Mouse (Mus musculus) stomach, adult 2 months (tissue): ENCODE results near the gene Map3k15. TPM values are rescaled to one million over a fixed set of nuclear protein-coding genes. Genes with fewer than 3 reads are reported as not detected.

ENCODE experiments used
- polyA plus RNA-seq: library from polyadenylated mRNA; depleted of rRNA; stranded (reverse); fragments of >200 nt; gene quantifications from 2 replicates; pipeline ENCODE4 v1.2.3, GENCODE M21; 2012; rRNA removed

The Map3k15 gene
- polyA plus RNA-seq, result 0.46 and 0.47 TPM in 2 replicates

DNA sequence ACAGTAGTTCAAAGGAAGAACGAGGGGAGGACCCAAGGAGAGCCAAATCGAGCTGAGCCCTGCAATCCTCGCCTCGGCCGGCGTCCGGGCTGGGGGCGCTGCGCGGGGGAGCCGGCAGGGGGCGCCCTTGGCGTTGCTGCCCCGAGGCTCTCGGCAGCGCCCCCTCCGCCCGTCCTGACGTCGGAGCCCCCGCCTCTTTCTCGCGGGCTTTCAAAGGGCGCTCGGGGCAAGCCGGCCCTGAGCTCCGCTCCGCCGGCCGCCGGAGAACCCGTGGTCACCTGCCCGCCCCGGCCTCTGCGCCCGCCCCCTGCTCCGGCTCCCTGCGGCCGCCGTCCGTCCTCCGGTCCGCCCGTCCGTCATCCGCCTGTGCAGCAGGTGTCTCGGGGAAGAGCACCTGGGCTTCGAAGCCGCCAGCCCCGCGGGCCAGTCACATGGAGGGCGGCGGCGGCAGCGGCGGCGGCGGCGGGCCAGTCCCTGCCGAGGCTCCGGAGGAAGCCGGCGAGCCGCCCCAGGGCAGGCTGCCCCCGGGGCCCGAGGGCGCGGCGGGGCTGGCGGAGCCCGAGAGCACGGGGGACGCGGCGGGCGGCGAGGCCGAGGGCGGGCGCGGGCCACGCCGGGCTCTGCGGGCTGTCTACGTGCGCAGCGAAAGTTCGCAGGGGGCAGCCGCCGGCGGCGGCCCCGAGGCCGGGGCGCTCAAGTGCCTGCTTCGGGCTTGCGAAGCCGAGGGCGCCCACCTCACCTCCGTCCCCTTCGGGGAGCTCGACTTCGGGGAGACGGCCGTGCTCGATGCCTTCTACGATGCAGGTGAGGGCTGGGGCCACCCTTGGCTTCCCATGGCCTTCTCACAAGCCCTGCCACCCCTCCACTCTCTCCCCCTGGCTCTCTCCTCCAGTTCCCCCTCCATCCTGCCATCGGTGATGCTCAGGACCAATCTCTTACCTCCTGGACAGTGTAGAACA lies at the start of gene Map3k15:
Gene Map3k15 (plus strand): TSS at position 432 of the 959 bp plus-strand sequence.

GRCm38 (mm10) chrX:160137861-160138717 lies 149.9 kb downstream of the Map3k15 start, which contains the start of gene Pdha1:
Gene Pdha1, minus strand, starts transcription at chrX:160138413.

Other genes starting within 250 kb of the Map3k15 start
- 12.5 and 17.4 TPM in 2 replicates for gene Pdha1, start 150.0 kb downstream of the Map3k15 start, polyA plus RNA-seq